Mouse (Mus musculus) left cerebral cortex, postnatal 10 days (tissue): ENCODE measurements at regions not wholly inside any gene's neighbourhood (a gene's known extent, or its start where the extent isn't known, plus 50 kb on each side); places are given as distances from the start of the nearest gene placed in this dataset.

ENCODE experiments used
- DNase-seq, 2 experiments: peaks; one replicate each; pipeline ENCODE4 v3.0.0; 2021 to 2022; ENCODE audit warnings: low spot score in 2 of 2, mixed read lengths in 1 of 2; ENCODE audit errors: extremely low spot score in 1 of 2
- intact Hi-C: fragments of 180-260 bp; cut with DNase I; formaldehyde crosslinking; loops from one replicate; pipeline ENCODE4 v1.15.1; 2025

- intact Hi-C loops: no loop called here
- no peak for DNase-seq
Observed at GRCm38 (mm10) chr15:62752686-62753085, 1092.3 kb downstream of the Gsdmc2 start.

- intact Hi-C loops: no loop called here
Observed at GRCm38 (mm10) chr15:62743879-62744278, 1101.1 kb downstream of the Gsdmc2 start.

DNA sequence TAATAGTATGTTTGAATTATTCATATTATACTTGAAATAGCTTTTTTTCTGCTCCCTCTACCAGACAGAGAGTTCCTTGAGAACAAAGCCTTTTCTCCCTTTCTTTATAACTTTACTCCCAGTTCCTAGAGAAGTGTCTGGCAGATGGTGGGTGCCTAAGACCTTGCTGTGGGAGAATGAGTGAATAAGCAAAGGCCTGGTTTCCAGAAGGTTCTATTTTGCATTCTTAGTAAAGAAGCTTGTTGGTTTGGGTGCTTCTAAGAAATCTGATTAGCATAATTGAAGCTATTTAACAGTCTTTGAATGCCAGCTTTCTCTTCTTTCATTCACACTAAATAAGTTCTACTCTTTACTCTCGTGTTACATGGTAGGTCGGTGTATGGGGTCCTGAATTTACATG is 1104.2 kb downstream of the Gsdmc2 start:
- intact Hi-C loops: no loop called here
- DNase-seq: no peak

More at GRCm38 (mm10) chr15:62743879-62744278, 1101.1 kb downstream of the Gsdmc2 start:
- no peak for DNase-seq

GRCm38 (mm10) chr15:62735334-62735733 is 1109.6 kb downstream of the Gsdmc2 start:
- intact Hi-C loops: no loop called here

GRCm38 (mm10) chr15:62734900-62735299 is 1110.1 kb downstream of the Gsdmc2 start:
- intact Hi-C loops: no loop called here
- no peak for DNase-seq

More at GRCm38 (mm10) chr15:62735334-62735733, 1109.6 kb downstream of the Gsdmc2 start:
- DNase-seq: no peak

GRCm38 (mm10) chr15:62730524-62730923 is 1114.5 kb downstream of the Gsdmc2 start:
- no peak for DNase-seq

GRCm38 (mm10) chr15:62714265-62714664 is 1130.7 kb downstream of the Gsdmc2 start:
- no peak for DNase-seq
- intact Hi-C loops: no loop called here

More at GRCm38 (mm10) chr15:62730524-62730923, 1114.5 kb downstream of the Gsdmc2 start:
- intact Hi-C loops: no loop called here

GRCm38 (mm10) chr15:62712543-62713131 is 1132.3 kb downstream of the Gsdmc2 start:
- no peak for DNase-seq
- intact Hi-C loops: no loop called here

DNA sequence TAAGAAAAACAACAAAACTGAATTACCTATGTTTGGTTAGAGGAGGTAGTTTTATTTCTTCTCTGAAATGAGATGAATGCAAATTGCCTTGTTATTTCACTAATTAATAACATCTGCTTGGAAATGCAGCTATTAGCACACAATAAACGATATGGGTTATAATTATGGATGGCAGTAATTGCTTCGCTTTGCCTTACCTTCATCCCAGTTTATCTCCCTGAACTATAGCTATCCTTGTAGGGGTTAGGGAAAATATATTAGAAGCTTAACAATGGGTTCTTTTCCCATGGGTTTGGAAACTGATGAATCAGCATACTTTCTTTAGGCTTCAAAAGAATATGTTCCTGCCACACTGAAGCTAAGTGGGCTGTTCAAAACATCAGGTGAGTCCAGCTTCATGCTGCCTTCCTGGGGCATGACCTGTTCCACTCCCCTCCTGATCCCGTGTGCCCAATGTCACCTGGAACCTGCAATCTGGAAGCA is 1132.9 kb downstream of the Gsdmc2 start:
- intact Hi-C loops: no loop called here

GRCm38 (mm10) chr15:62709546-62709945 is 1135.4 kb downstream of the Gsdmc2 start:
- peak in 1 of 2 experiments; percentile 28 for DNase-seq
- intact Hi-C loops: no loop called here

More for the DNA sequence above, 1132.9 kb downstream of the Gsdmc2 start:
- DNase-seq: no peak

GRCm38 (mm10) chr15:62698559-62698958 is 1146.4 kb downstream of the Gsdmc2 start:
- no peak for DNase-seq
- intact Hi-C loops: no loop called here

DNA sequence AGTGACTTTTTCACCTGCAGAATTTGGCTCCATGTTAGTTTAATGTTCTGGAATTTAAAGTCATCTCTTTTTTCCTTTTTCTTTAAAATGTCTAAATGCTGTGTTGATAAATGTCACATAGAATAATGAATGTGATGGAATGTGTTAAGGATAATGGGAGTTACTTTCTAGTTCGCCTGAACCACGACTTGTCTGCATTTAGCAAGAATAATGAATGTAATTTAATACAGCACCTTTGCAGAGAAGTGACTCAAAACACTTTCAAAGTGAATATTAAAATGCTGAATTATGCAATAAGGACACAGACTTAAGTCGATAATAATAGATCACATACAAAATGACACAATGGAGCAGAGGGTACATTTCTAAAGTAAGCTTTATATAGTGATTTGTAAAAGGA is 1150.2 kb downstream of the Gsdmc2 start:
- no peak for DNase-seq
- intact Hi-C loops: no loop called here

DNA sequence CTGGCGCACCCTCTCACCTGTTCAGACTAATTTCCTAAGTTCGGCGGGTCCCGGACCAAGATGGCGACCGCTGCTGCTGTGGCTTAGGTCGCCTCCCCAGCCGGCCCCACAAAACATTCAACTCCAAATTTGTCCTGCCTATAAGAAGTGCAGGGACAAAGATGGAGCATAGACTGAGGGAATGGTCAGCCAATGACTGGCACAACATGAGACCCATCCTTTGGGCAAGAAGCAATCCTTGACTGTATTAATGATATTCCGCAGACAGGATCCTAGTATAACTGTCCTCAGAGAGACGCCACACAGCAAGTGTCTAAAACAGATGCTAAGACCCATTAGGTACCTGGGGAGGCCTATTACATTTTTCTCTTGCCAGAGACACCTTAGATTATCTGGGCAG is 1151.3 kb downstream of the Gsdmc2 start:
- intact Hi-C loops: no loop called here
- no peak for DNase-seq

- peak in 1 of 2 experiments; percentile 17 for DNase-seq
- intact Hi-C loops: no loop called here
Observed at GRCm38 (mm10) chr15:62673410-62673809, 1171.6 kb downstream of the Gsdmc2 start.

DNA sequence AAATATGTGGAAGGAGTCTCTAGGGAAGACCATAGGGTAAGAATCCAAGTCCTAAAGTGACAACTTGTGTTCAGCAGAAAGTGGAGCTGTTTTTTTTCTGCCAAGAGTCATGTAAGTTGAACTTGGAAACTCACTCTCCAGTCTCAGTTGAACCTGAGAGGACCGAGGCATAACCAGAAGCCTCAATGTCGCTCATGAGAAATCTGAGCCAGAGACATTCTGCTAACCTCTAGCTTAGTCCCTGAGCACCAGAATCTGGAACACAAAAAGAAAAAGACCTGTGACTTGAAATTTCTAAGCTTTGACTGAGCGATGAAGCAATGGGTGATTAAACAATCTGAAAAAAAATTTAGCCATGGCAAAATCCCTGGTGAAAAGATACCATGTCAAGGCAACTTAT is 1175.0 kb downstream of the Gsdmc2 start:
- DNase-seq: no peak
- intact Hi-C loops: no loop called here

- DNase-seq: no peak
- intact Hi-C loops: no loop called here
Observed at GRCm38 (mm10) chr15:62659096-62659495, 1185.9 kb downstream of the Gsdmc2 start.

- intact Hi-C loops: no loop called here
- no peak for DNase-seq
Observed at GRCm38 (mm10) chr15:62658695-62659094, 1186.3 kb downstream of the Gsdmc2 start.

DNA sequence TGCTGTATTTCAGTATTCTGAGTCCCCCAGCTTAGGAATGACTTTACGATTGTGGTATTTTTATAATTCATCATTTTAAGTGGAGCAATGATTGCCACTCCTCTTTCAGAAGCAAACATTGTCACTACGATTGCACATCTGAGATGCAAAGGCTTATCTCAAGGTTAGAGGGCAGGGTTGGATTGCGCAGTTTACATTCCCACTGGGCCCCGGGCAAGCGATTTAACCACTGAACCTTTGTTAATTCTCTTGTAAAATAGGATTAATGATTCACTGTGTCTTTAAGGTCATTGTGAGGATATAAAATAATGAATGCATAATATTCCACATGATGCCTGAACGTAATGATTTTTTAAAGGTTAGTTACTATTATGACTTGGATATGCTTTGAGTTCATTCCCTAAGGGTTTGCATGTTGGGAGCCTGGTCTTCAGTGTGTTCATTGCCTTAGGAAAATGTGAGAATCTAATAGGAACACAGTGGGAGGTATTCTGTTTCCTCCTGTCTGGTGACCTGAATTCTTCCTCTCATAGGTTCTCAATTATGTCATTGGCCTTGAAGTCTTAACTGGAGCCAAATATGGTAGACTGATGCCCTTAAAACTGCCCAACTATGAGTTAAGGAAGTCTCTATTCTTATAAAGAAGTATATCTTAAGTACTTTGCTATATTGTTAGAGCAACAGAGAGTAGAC is 1198.4 kb downstream of the Gsdmc2 start:
- no peak for DNase-seq
- intact Hi-C loops: no loop called here

DNA sequence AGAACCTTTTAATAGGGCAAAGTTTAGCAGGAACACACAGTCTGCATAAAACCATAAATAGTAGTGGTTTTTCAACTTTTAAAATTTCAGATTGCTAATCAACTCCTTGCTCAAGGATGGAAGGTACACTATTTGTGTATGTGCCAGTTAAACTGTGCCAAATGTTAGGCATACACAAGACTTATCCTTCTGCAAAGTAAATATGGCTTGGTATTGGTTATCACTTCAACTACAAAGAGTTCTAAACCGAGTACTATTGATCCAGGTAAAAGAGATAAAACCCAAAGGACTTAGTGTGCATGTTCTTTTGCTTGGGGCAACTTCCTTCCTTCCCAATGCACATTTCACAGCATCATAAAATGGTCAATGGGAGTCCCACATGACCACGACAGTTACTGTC is 1200.2 kb downstream of the Gsdmc2 start:
- DNase-seq: no peak
- intact Hi-C loops: no loop called here

DNA sequence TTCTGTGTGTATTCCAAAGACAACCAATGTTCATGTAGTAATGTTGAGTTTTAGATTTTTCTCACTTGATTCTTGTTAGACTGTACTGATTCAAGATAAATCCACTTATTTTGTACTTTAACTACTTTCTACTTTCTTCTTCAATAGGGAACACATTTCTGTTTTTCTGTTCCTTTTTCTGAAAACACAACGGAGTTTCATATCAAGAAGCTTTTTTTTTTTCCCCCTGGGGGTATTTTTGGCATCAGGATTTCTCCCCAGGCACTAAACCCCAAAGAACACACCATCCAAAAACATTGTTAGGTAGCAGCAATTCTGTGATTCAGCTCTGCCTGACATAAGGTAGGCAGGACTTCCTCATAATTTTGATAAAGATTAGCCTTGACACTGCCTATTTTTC is 1200.7 kb downstream of the Gsdmc2 start:
- DNase-seq: no peak

More for the DNA sequence above, 1200.7 kb downstream of the Gsdmc2 start:
- intact Hi-C loops: no loop called here
